Mouse (Mus musculus): Measurements from ENCODE around the gene Hc. TPM values are rescaled to one million over a fixed set of nuclear protein-coding genes. Genes with fewer than 3 reads are reported as not detected.

Gene Hc
- polyA plus RNA-seq (2017; shearing (Covaris generic)): under 1 TPM in 2 of 3 experiments, not detected in 1; 0.40 to 0.43 TPM

DNA sequence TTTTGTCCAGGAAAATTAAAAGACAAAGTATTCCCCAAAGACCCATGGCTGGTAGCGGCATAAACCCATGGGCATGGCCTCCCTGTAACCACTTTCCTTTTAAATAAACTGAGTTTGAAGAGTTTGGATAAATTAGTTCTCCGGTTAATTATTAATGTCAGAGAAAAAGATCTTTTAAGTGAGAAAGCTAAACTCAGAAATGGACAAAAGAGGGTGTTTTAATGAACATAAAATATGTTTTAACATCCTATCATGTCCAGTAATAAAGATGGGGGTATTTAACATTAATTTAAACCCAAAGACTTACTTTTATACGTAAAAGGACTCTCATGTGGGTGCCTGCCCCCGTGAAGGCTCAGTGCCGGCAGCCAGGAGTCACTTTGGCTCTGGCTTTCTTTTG lies at the start of gene Hc:
Gene Hc, minus strand, starts transcription at position 101 of the 400 bp plus-strand sequence.
- no peak for ATAC-seq

- ATAC-seq: peak; percentile 23
Observed at GRCm38 (mm10) chr2:35110521-35110920, 49.3 kb upstream of the Hc start.

GRCm38 (mm10) chr2:35109924-35110304 lies 48.7 kb upstream of the Hc start:
- ATAC-seq: peak; percentile 54

DNA sequence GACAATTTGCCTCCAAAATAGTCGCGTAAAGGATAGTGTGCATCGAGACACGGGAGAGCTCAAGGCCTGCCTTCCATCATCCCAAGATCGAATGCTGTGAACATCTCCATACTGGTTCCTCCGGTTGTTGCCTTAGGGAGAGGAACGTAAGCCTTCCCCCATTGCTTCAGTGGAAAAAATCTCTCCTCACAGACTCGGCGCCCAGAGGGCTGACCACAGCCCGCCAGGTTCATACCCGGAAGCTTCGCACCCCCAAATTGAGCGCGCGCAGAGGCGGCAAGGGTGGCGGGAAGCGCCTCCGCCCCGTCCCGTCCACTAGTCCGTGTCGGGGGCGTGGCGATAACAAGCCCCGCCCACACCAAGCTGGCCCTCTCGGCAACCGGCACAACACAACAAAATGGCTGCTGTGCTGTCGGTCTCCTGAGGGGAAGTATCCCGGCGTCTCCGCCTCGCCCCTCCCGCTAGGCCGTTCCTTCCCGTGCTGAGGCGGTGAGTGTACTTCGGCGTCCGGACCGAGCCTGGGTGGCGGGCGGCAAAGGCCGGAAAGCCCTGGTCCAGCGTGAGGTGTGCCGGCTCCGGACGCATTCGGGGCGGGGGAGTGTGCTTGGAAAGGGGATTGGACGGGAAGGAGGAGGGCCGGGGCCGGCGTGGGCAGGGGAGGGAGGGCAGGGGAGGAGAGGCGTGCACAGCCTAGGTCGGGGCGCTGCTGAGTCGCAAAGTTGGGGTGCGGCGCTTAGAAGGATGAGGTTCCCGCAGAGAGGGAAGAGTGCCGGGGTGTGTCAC lies 48.1 kb upstream of the Hc start, which contains the start of gene Cntrl:
Gene Cntrl, plus strand, starts transcription at position 352 of the 783 bp plus-strand sequence.
- peak; percentile 81 for ATAC-seq

GRCm38 (mm10) chr2:35108712-35109111 lies 47.5 kb upstream of the Hc start:
- ATAC-seq: peak; percentile 33

DNA sequence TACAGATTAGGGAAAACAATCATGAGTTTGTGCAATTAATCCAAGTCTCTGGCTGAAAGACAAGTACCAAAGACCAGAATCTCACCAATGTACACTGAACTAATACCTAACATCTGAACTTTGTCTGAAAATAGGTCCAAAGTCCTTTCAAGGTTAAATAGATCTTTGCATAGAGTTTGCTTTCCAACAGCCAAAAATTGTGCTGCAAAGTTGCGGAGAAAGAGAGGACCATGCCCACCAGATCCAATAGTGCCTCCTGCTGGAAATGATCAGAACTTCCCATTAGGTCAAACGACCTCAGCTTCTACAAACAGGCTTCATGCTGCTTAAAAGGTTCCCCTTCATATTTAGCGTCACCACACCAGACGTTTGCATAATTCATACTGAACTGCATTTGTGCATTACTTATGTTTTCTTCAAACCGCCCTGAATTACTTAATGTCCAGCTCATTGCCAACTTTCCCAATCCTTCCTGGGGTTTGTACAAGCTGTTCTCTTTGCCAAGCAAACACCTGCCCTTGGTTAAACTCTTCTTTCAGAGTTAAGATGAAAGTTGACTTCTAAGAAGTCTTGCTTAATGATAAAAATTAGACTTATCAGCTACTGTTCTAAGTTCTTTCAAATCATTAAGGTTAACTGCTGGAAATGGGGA lies 46.9 kb upstream of the Hc start:
- ATAC-seq: no peak

DNA sequence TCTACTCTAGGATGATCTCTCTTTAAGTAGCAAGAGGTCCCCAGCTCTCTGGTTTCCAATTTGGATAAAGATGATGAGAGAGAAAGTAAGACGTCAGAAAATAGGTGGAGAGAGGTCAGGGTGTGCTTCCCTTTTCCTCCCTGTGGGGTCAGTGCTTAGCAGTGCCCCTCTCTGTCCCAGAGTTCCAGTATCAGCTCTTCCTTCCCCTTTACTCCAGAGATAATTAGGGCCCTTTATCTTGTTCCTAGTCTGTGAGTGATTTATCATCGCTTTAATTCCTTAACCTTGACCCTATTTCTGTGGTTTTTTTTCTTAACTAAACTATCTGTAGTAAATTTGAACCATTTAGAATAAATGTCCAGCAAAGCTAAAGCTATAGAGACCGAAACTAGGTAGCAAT lies 43.6 kb upstream of the Hc start:
- ATAC-seq: no peak

GRCm38 (mm10) chr2:35103558-35103957 lies 42.3 kb upstream of the Hc start:
- ATAC-seq: no peak

GRCm38 (mm10) chr2:35102777-35103176 lies 41.5 kb upstream of the Hc start:
- ATAC-seq: no peak

- no peak for ATAC-seq
Observed at GRCm38 (mm10) chr2:35101443-35101842, 40.2 kb upstream of the Hc start, which contains the start of gene AI182371. AI182371 (minus strand) TSS chr2:35101543.

DNA sequence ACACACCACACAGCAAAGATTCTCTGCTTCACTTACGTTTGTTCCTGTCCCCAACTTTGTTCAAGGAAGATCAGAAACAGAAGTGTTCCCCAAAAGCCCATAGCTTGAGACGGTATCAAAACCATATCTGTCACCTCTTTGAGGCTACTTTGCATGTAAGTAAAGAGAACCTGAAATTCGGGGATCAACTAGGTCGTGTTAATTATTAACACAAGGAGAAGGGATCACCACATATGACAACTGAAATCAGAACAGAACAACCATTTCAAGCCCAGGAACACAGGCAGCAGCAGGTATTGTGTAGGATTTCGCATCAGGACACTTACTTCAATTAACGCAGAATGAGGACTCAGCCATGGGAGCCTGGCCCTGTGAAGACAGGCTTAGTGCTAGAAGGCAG lies 39.3 kb upstream of the Hc start:
- ATAC-seq: no peak

GRCm38 (mm10) chr2:35087418-35087817 lies 26.2 kb upstream of the Hc start:
- ATAC-seq: no peak

DNA sequence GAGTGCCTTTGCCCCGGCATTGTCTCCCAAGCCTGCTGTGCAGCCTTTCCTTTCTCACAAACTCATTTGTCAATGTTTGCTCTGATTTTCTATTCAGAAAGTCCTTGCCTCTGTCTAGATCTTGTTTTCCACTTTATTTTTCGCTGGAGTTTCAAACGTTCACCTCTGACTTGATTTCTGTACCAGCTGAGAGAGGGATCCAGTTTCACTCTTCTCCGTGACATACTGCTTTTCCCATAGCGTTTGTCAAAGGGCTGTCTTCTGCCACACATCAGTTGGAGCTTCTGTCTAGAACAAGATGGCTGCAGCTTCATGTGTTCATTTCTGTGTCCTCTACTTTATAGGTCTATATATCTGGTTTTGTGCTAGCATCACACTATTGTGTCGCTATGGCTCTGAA lies 17.9 kb upstream of the Hc start:
- no peak for ATAC-seq

DNA sequence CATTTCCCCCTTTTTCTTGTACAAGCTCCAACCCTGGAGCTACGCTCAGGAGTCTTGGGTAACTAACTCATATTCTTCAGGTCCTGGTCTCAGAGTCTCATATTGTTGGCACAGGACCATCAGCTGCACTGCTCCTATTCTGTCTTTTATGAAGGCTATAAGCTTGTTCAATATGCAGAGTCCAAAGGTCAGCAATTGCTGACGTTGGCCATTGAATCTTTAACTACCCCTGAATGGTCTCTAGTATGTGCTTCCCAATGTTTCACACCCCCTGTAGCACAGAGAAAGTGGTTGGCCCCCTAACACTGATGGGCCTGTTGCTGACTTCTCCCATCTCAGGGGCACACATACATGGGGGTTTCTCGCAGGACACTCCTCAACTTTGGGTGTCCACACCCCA lies 13.1 kb upstream of the Hc start:
- no peak for ATAC-seq

GRCm38 (mm10) chr2:35072547-35072946 lies 11.3 kb upstream of the Hc start:
- no peak for ATAC-seq

DNA sequence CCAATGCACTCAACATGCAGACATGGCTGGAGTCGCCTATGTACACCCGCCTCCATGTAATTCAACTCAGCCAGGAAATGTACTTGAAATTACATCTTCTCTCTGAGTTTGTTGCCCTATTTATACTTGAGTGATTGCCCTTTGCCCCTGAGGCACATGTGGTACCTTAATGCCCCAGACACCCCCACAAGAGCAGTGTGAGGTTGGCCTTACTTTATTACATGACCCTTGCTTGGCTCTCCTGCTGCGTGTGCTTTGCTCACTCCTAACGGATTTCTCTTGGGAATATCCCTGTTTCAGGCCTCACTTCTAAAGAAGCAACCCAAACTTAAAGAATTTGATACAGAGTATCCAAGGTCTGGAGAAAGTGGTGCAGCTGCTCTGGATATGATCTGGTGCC lies 9.0 kb upstream of the Hc start:
- ATAC-seq: no peak

- ATAC-seq: no peak
Observed at GRCm38 (mm10) chr2:35069124-35069523, 7.9 kb upstream of the Hc start.

- ATAC-seq: no peak
Observed at GRCm38 (mm10) chr2:35067117-35067516, 5.9 kb upstream of the Hc start.

DNA sequence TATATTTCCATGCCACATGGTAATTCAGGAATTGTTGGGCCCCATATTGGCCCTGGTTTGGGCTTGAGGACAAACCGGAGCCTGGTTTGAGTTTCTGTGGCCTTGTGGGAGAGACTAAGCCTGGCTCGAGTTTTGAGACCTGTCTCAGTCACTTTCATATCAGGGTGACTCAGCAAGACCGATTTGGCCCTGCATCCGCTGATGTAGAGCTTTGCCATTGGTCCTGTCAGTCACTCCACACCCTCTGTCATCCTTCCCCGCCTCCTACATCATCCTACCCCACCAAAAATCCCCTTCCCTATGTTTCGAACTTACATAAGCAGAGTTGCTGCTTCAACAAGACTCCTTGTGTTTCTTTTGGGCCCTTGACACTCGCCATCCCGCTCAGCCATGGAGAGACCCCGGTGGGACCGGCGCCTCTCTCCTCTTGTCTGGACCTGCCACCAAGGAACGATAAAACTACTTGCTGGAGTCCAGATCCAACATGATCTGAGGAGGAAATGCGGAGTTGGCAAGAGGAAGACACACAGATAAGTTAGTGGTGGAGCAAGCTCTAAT lies 5.4 kb upstream of the Hc start:
- ATAC-seq: no peak

DNA sequence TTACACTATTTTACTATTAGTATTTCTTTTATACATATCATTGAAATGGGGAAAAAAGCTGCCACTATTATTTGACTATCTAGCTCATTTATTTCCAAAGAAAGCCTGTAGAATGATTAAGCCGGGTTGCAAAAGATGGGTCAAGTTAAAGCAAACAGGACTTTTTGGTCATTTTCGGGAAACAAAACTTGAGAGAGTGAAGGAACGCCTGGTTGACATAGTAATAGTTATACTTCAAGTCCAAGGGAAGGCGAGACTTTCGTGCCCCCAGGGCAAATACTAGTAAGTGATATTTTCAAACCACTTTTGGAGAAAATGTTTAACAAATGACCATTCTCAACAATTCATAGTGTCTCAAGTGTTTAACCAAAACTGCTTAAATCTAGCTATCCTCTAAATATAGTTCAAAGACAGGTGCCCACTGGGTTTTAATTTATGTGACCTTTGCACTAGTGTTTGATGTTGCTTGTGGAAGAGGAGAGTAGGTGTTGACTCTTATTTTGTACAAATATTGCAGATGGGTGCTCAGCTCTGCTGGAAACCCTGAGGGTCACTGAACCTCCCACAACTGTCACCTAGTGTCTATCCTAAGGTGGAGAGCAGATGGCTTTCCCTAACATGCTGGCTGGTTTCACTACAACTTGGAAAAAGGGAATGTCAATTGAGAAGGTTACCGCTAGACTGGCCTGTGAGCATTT lies 2.2 kb upstream of the Hc start:
- ATAC-seq: no peak

DNA sequence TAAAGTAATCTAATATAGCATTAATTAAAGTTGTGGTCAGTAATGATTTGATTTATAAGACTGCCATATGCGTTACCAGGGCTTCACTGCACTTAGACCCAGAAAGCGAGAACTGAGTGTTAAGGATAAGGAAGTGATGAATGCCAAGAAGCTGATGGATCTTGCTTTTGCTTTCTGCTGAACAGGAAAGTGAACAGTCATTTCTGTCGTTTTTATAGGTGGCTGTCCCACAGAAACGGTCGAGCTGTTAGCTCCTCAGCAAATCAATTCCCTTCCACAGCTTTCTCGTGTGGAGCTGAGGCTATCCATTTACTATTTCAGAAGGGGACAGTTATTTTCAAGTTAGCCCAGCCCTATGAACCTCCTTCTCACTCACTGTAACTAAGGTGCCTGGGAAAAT lies 341 bp downstream of the Hc start:
- no peak for ATAC-seq

GRCm38 (mm10) chr2:35060256-35060655 lies 982 bp downstream of the Hc start:
- ATAC-seq: no peak

GRCm38 (mm10) chr2:35058325-35058724 lies 2.9 kb downstream of the Hc start:
- ATAC-seq: no peak

All from inflammation-experienced regulatory T-cells, adult 6 months (primary cell).